Mouse (Mus musculus) heart, embryonic 15.5 days (tissue): ENCODE data around the gene Cog4. TPM values are rescaled to one million over a fixed set of nuclear protein-coding genes. Genes with fewer than 3 reads are reported as not detected.
"Not testable (repeated sequence)": the region's sequence is repeated elsewhere in the genome, so short reads cannot be mapped to it uniquely, and the experiment has no call there.

ENCODE experiments used
- ATAC-seq: fragments of 200-750 bp; cut with Nextera tagmentation; replicated peaks from 2 replicates; pipeline ENCODE4 v1.8.0; 2017; ENCODE audit warnings: low read depth, moderate TSS enrichment; ENCODE audit not compliant: insufficient number of reproducible peaks, insufficient read depth, low FRiP score
- H3K27ac ChIP-seq: fragments of 300-500 bp; sonication (generic); 2 replicates; pipeline ENCODE4 v1.5.1; 2015; ENCODE audit warnings: mild to moderate bottlenecking, inconsistent platforms
- H3K27me3 ChIP-seq: fragments of 300-500 bp; sonication (generic); 2 replicates; pipeline ENCODE4 v1.6.1; 2015; ENCODE audit warnings: inconsistent platforms
- H3K36me3 ChIP-seq: fragments of 300-500 bp; sonication (generic); 2 replicates; pipeline ENCODE4 v1.6.1; 2015; ENCODE audit warnings: mild to moderate bottlenecking, inconsistent platforms
- H3K4me1 ChIP-seq: fragments of 300-500 bp; sonication (generic); replicated peaks from 2 replicates; pipeline ENCODE4 v1.6.1; 2015; ENCODE audit warnings: inconsistent platforms
- H3K4me2 ChIP-seq: fragments of 300-500 bp; sonication (generic); 2 replicates; pipeline ENCODE4 v1.6.1; 2015; ENCODE audit warnings: inconsistent platforms, mild to moderate bottlenecking, moderate library complexity
- H3K4me3 ChIP-seq: fragments of 300-500 bp; sonication (generic); 2 replicates; pipeline ENCODE4 v1.5.1; 2015; ENCODE audit warnings: mild to moderate bottlenecking, inconsistent platforms
- H3K9ac ChIP-seq: fragments of 300-500 bp; sonication (generic); 2 replicates; pipeline ENCODE4 v1.6.1; 2015; ENCODE audit warnings: mild to moderate bottlenecking, inconsistent platforms
- H3K9me3 ChIP-seq: fragments of 300-500 bp; sonication (generic); replicated peaks from 2 replicates; pipeline ENCODE4 v1.6.1; 2016; ENCODE audit warnings: inconsistent platforms
- WGBS: fragments of 180-500 bp; shearing (Covaris S2); methylation state at CpG from one replicate; pipeline ENCODE4 v1.1.7; 2015; ENCODE audit warnings: mixed read lengths; 5-methylcytosine and 5-hydroxymethylcytosine counted together
- polyA plus RNA-seq: library from polyadenylated mRNA; unstranded; fragments of >200 nt; fragmentation: Nextera tagmentation; extraction: Ambion mirVana; gene quantifications from 2 replicates; pipeline ENCODE4 v1.2.1, GENCODE M21; 2015

Gene Cog4
- polyA plus RNA-seq, 1 experiment from 2014 or later: 53.9 TPM

DNA sequence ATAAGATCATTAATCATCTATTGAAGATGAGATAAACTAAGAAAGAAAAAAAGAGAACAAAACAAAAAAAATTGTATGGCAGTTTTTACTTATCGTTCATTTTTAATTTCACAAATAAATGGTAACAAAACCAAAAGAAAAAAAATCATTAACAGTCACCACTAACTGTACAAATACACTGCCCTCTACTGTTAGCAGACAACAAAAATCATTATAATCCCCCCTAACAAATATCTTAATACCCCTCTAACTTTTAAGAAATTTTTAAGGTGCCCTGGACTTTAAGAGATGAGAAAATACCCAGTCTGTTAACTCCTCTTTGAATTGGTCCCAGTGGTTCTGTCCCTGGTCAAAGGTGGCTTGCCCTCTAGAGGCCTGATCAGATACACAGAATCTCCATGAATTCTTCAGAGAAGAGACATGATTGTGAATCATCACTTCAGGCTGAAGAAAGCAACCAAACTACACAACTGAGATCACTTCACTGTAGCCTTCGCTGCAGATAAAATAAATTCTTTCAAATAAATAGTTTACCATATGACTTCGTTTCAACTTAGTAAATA, 4.3 kb upstream of the Cog4 start:
- 84% methylated on average over 3 of the region's 3 CpGs for WGBS
- H3K9me3 ChIP-seq: no peaks in the 10 kb centered on the region
- ATAC-seq: no peak
- H3K4me1 ChIP-seq: peaks cover 14% of the 10 kb centered on the region
- no peak overlapping the region for H3K4me2 ChIP-seq
- H3K9ac ChIP-seq: no peak overlapping the region
- H3K27ac ChIP-seq: no peak overlapping the region
- H3K4me3 ChIP-seq: no peak overlapping the region
- H3K36me3 ChIP-seq: peaks cover 63% of the 10 kb centered on the region
- H3K27me3 ChIP-seq: no peaks in the 10 kb centered on the region

DNA sequence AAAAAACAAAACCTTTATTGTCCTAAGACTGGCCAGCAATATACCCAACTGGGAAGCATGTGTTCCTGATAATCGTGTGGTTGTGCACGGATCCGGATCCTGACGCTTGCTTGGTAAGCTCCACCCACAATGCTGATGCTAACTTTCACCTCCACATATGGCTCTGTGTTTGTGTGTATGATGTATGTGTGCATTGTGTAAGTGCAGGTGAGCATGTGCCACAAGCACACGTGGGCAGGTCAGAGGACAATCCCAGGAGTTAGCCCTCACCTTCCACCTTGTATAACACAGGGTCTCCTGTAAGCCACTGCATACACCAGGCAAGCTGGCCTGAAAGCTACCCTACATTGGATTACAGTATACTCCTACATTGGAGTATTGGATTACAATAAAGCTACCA, 3.2 kb upstream of the Cog4 start:
- Histone ChIP-seq H3K9ac (no peak overlapping the region), H3K4me3 (no peak overlapping the region), H3K4me2 (no peak overlapping the region), H3K4me1 (peaks cover 21% of the 10 kb centered on the region), H3K27ac (no peak overlapping the region), H3K27me3 (no peaks in the 10 kb centered on the region), H3K36me3 (peaks cover 52% of the 10 kb centered on the region), H3K9me3 (no peaks in the 10 kb centered on the region)
- 80% methylated on average over 5 of the region's 5 CpGs for WGBS
- no peak for ATAC-seq

- no peaks in the 10 kb centered on the region for H3K9me3 ChIP-seq
- no peak for ATAC-seq
- H3K4me3 ChIP-seq: peak overlapping the region; percentile 96; the same call in 1 of the 2 replicates
- H3K4me2 ChIP-seq: peak overlapping the region; percentile 74
- H3K27me3 ChIP-seq: no peaks in the 10 kb centered on the region
- H3K36me3 ChIP-seq: peaks cover 36% of the 10 kb centered on the region
- 69% methylated on average over 3 of the region's 3 CpGs for WGBS
- H3K4me1 ChIP-seq: peaks cover 25% of the 10 kb centered on the region
- no peak overlapping the region for H3K9ac ChIP-seq
- H3K27ac ChIP-seq: no peak overlapping the region
These were observed 1.5 kb upstream of the Cog4 start for GRCm38 (mm10) chr8:110844941-110845340.

DNA sequence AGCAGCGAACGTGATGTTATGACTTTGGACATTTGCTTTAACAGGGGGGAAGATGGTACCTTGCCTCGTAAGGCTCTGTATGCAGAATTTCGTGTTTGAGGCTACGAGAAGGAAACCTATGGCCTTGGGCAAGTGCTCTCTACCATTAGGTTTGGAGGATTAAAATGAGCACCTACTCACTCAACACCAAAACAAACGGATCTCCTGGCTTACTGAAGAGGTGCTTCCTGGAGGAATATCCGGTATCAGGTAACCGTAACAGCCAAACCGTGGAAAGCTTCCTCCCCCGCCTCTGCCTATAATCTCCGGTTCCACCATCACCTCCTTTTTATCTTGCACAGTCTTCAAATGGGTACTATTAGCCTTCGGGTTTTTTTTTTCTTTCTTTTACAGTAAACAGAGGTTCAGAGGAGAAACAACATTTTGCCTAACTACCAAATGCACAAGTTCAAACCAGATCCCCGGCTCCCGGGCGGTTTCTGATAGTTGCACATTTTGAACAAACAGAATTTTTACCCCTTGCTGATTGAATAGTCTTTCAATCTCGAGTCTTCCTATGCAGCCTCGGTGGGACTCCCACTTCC, 487 bp upstream of the Cog4 start:
- Histone ChIP-seq H3K9me3 (no peaks in the 10 kb centered on the region), H3K9ac (peak overlapping the region; percentile 91), H3K36me3 (peaks cover 36% of the 10 kb centered on the region), H3K4me1 (peaks cover 25% of the 10 kb centered on the region), H3K27me3 (no peaks in the 10 kb centered on the region), H3K27ac (peak overlapping the region; percentile 90), H3K4me3 (peak overlapping the region; percentile 96), H3K4me2 (peak overlapping the region; percentile 74)
- 5% methylated on average over 17 of the region's 17 CpGs for WGBS
- ATAC-seq: no peak

DNA sequence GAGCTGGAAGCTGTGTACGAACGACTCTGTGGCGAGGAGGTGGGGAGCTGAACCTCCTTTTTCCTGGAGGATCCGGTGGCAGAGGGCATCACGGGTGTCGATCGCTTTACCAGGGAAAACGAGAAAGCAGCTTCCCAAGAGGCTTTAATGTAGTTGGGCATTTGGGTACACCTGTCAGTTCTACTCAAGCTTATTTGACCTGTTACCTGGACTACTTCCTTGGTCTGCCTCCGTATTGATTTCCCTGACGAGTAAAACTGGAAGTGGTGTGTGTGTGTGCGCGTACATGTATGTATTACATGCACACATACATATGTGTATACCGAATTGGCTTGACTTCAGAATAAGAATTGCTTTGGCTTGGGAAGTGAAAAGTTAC, 760 bp downstream of the Cog4 start:
- under 1% methylated on average over 13 of the region's 13 CpGs for WGBS
- Histone ChIP-seq H3K36me3 (peaks cover 39% of the 10 kb centered on the region), H3K4me1 (peaks cover 25% of the 10 kb centered on the region), H3K27me3 (no peaks in the 10 kb centered on the region), H3K9ac (peak overlapping the region; percentile 91), H3K27ac (peak overlapping the region; percentile 90), H3K4me3 (peak overlapping the region; percentile 96), H3K9me3 (no peaks in the 10 kb centered on the region), H3K4me2 (peak overlapping the region; percentile 62)
- ATAC-seq: no peak

- Histone ChIP-seq H3K9ac (peak overlapping the region; percentile 91), H3K4me3 (peak overlapping the region; percentile 96), H3K4me2 (peak overlapping the region; percentile 62), H3K27ac (peak overlapping the region; percentile 90), H3K9me3 (no peaks in the 10 kb centered on the region), H3K36me3 (peaks cover 39% of the 10 kb centered on the region), H3K4me1 (peaks cover 25% of the 10 kb centered on the region), H3K27me3 (no peaks in the 10 kb centered on the region)
- 36% methylated on average over 14 of the region's 14 CpGs for whole genome bisulfite sequencing
- no peak for ATAC-seq
These were observed 1.5 kb downstream of the Cog4 start for GRCm38 (mm10) chr8:110847645-110848495.

GRCm38 (mm10) chr8:110851186-110851585, 4.8 kb downstream of the Cog4 start:
- no peak for ATAC-seq
- 91% methylated on average over 10 of the region's 10 CpGs for WGBS
- Histone ChIP-seq H3K4me1 (peaks cover 12% of the 10 kb centered on the region), H3K36me3 (peaks cover 61% of the 10 kb centered on the region), H3K9me3 (no peaks in the 10 kb centered on the region), H3K4me2 (no peak overlapping the region), H3K9ac (no peak overlapping the region), H3K4me3 (no peak overlapping the region), H3K27me3 (no peaks in the 10 kb centered on the region), H3K27ac (no peak overlapping the region)

DNA sequence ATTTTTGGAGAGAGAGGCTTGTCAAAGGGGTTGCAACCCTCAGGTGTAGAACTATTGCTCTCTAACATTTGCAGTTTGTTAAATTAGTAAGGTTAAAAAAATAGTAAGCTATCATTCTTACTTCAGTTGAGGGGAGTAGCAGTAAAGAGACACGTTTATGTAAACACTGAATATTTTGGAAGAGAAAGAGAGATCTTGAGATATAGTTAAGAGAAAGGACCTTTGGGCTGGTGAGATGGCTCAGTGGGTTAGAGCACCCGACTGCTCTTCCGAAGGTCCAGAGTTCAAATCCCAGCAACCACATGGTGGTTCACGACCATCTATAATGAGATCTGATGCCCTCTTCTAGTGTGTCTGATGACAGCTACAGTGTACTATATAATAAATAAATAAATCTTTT, 9.7 kb downstream of the Cog4 start:
- H3K9me3 ChIP-seq, ATAC-seq, H3K9ac ChIP-seq, H3K4me3 ChIP-seq, H3K4me2 ChIP-seq, H3K27ac ChIP-seq, H3K27me3 ChIP-seq, H3K4me1 ChIP-seq: not testable (repeated sequence)
- H3K36me3 ChIP-seq: peaks cover 93% of the 10 kb centered on the region
- 95% methylated on average over 4 of the region's 4 CpGs for WGBS

GRCm38 (mm10) chr8:110856760-110857461, 10.5 kb downstream of the Cog4 start:
- H3K4me2 ChIP-seq: no peak overlapping the region
- no peak overlapping the region for H3K4me3 ChIP-seq
- no peaks in the 10 kb centered on the region for H3K9me3 ChIP-seq
- peaks cover 89% of the 10 kb centered on the region for H3K36me3 ChIP-seq
- no peak overlapping the region for H3K9ac ChIP-seq
- ATAC-seq: no peak
- H3K27me3 ChIP-seq: no peaks in the 10 kb centered on the region
- no peak overlapping the region for H3K27ac ChIP-seq
- H3K4me1 ChIP-seq: no peaks in the 10 kb centered on the region
- 81% methylated on average over 5 of the region's 5 CpGs for WGBS

- H3K27me3 ChIP-seq: no peaks in the 10 kb centered on the region
- H3K4me3 ChIP-seq: no peak overlapping the region
- no peak overlapping the region for H3K4me2 ChIP-seq
- H3K27ac ChIP-seq: no peak overlapping the region
- no peaks in the 10 kb centered on the region for H3K9me3 ChIP-seq
- H3K36me3 ChIP-seq: peaks cover 87% of the 10 kb centered on the region
- no peaks in the 10 kb centered on the region for H3K4me1 ChIP-seq
- H3K9ac ChIP-seq: no peak overlapping the region
- ATAC-seq: no peak
- 77% methylated on average over 7 of the region's 7 CpGs for WGBS
These were observed 13.5 kb downstream of the Cog4 start for GRCm38 (mm10) chr8:110859651-110860501.
